Comparison of ENCODE assay signal across 11 mouse cellular contexts in genomic region chr11:84150884-84151283, GRCm38 (mm10). TPM values are rescaled to one million over a fixed set of nuclear protein-coding genes. Genes with fewer than 3 reads are reported as not detected.
DNase-seq lines count a peak whose midpoint lies in the region; ATAC-seq and TF ChIP-seq lines count a peak whose summit lies in the region.
"Had no signal": no experiment of that assay in that cellular context is flagged by ENCODE, and none has a peak within 500 bp of the region (broad histone marks: within the 10 kb centered on the region; RNA-seq: fewer than 3 reads in every experiment).

No protein-coding gene starts in this region.

- no peak for TF ChIP-seq POLR2A in brain, embryonic 14.5 days (IDR thresholded peaks at IDR 0.05; ENCODE audit: borderline replicate concordance, extremely low read depth, insufficient read depth, insufficient read length, poor library complexity, severe bottlenecking)
- no peak for TF ChIP-seq POLR2A in cerebellum, adult 2 months (IDR thresholded peaks at IDR 0.05; ENCODE audit: borderline replicate concordance, insufficient read depth, low read length)

- no peaks in the 10 kb centered on the region for H3K4me1 ChIP-seq in heart, postnatal 0 days (ENCODE audit: control insufficient read depth, insufficient read depth)
- H3K4me1 ChIP-seq in heart, embryonic 10.5 days, result no peaks in the 10 kb centered on the region
- no peaks in the 10 kb centered on the region for H3K4me1 ChIP-seq in midbrain, postnatal 0 days (ENCODE audit: insufficient read depth, low read length)
- no peaks in the 10 kb centered on the region for H3K4me1 ChIP-seq in midbrain, embryonic 16.5 days (ENCODE audit: control insufficient read depth, insufficient read depth, low read length)
- no peaks in the 10 kb centered on the region for H3K4me1 ChIP-seq in cerebellum, adult 2 months (ENCODE audit: control insufficient read depth, insufficient read depth, low read length)
- peaks cover 8% of the 10 kb centered on the region for H3K4me1 ChIP-seq in midbrain, embryonic 10.5 days
- H3K4me1 ChIP-seq: heart, embryonic 15.5 days had no signal

- H3K4me3 ChIP-seq in heart, postnatal 0 days (ENCODE audit: low read depth, low read length), result no peak overlapping the region
- H3K4me3 ChIP-seq in heart, embryonic 10.5 days, result no peak overlapping the region
- H3K4me3 ChIP-seq in midbrain, postnatal 0 days (ENCODE audit: low read depth, low read length), result no peak overlapping the region
- H3K4me3 ChIP-seq in midbrain, embryonic 16.5 days (ENCODE audit: low read depth, low read length), result no peak overlapping the region
- no peak overlapping the region for H3K4me3 ChIP-seq in cerebellum, adult 2 months (replicated peaks; ENCODE audit: insufficient read depth, low read depth, low read length)
- no peak overlapping the region for H3K4me3 ChIP-seq in midbrain, embryonic 10.5 days
- H3K4me3 ChIP-seq: heart, embryonic 15.5 days had no signal

- DNase-seq in heart, postnatal 0 days (ENCODE audit: low spot score), result no peak
- DNase-seq in heart, embryonic 10.5 days (ENCODE audit: low spot score), result no peak
- DNase-seq in midbrain, postnatal 0 days (ENCODE audit: low spot score), result no peak
- no peak for DNase-seq in brain, embryonic 14.5 days (ENCODE audit: low read depth)
- DNase-seq in thymus, postnatal 25 days, result peak; percentile 23
- DNase-seq in cerebellum, adult 2 months, result no peak
- DNase-seq in midbrain, embryonic 10.5 days (ENCODE audit: low spot score), result no peak

- H3K36me3 ChIP-seq in heart, postnatal 0 days (replicated peaks; ENCODE audit: control insufficient read depth, insufficient read depth, low read length), result no peaks in the 10 kb centered on the region
- no peaks in the 10 kb centered on the region for H3K36me3 ChIP-seq in heart, embryonic 10.5 days
- no peaks in the 10 kb centered on the region for H3K36me3 ChIP-seq in midbrain, postnatal 0 days (ENCODE audit: insufficient read depth, low read length)
- no peaks in the 10 kb centered on the region for H3K36me3 ChIP-seq in midbrain, embryonic 16.5 days (ENCODE audit: control insufficient read depth, insufficient read depth, low read length)
- H3K36me3 ChIP-seq in midbrain, embryonic 10.5 days, result no peaks in the 10 kb centered on the region
- H3K36me3 ChIP-seq: heart, embryonic 15.5 days had no signal

- 64% methylated on average over 2 of the region's 2 CpGs for WGBS in heart, postnatal 0 days
- 65% methylated on average over 2 of the region's 2 CpGs for WGBS in heart, embryonic 10.5 days
- WGBS in midbrain, postnatal 0 days, result 71% methylated on average over 2 of the region's 2 CpGs
- 73% methylated on average over 2 of the region's 2 CpGs for WGBS in midbrain, embryonic 16.5 days
- WGBS in cerebellum, adult 2 months, result 68% methylated on average over 2 of the region's 2 CpGs
- 74% methylated on average over 2 of the region's 2 CpGs for WGBS in midbrain, embryonic 10.5 days

- H3K27me3 ChIP-seq in heart, postnatal 0 days (ENCODE audit: control insufficient read depth, insufficient read depth, low read length), result no peaks in the 10 kb centered on the region
- H3K27me3 ChIP-seq in heart, embryonic 10.5 days (ENCODE audit: insufficient read depth, poor library complexity, severe bottlenecking), result peaks cover 17% of the 10 kb centered on the region; the same call in 1 of the 2 replicates
- H3K27me3 ChIP-seq in midbrain, postnatal 0 days (ENCODE audit: insufficient read depth, low read length), result no peaks in the 10 kb centered on the region
- H3K27me3 ChIP-seq in midbrain, embryonic 16.5 days (ENCODE audit: control insufficient read depth, insufficient read depth, low read depth, low read length), result no peaks in the 10 kb centered on the region
- H3K27me3 ChIP-seq in cerebellum, adult 2 months (ENCODE audit: control insufficient read depth, insufficient read depth, low read length), result no peaks in the 10 kb centered on the region
- H3K27me3 ChIP-seq in midbrain, embryonic 10.5 days (ENCODE audit: low read depth, poor library complexity, severe bottlenecking), result no peaks in the 10 kb centered on the region
- H3K27me3 ChIP-seq: heart, embryonic 15.5 days had no signal

- no peak overlapping the region for H3K27ac ChIP-seq in heart, postnatal 0 days (ENCODE audit: low read depth)
- no peak overlapping the region for H3K27ac ChIP-seq in heart, embryonic 10.5 days
- no peak overlapping the region for H3K27ac ChIP-seq in midbrain, postnatal 0 days (ENCODE audit: low read depth, low read length)
- H3K27ac ChIP-seq in midbrain, embryonic 16.5 days (ENCODE audit: low read length), result no peak overlapping the region
- H3K27ac ChIP-seq in cerebellum, adult 2 months (ENCODE audit: insufficient read depth, low read length), result no peak overlapping the region
- H3K27ac ChIP-seq in midbrain, embryonic 10.5 days (replicated peaks), result no peak overlapping the region
- H3K27ac ChIP-seq: heart, embryonic 15.5 days had no signal

- TF ChIP-seq CTCF in heart, postnatal 0 days (IDR thresholded peaks at IDR 0.05; ENCODE audit: low read depth), result 0 out of 2 replicates have a peak, but pooled peaks have one; percentile 14
- peak; percentile 52 for TF ChIP-seq CTCF in midbrain, postnatal 0 days (IDR thresholded peaks at IDR 0.05)
- peak; percentile 20; the same call in 1 of the 2 replicates for TF ChIP-seq CTCF in brain, embryonic 14.5 days (IDR thresholded peaks at IDR 0.05; ENCODE audit: borderline replicate concordance, extremely low read depth, insufficient read depth, insufficient read length)
- no peak for TF ChIP-seq CTCF in cerebellum, adult 2 months (IDR thresholded peaks at IDR 0.05; ENCODE audit: borderline replicate concordance, insufficient read depth, low read depth, low read length)

- no peak for TF ChIP-seq EP300 in heart, postnatal 0 days (IDR thresholded peaks at IDR 0.05; ENCODE audit: low read depth)

- no peak for ATAC-seq in heart, postnatal 0 days (ENCODE audit: insufficient read depth, low read depth)
- no peak for ATAC-seq in midbrain, postnatal 0 days (ENCODE audit: low FRiP score)
- no peak for ATAC-seq in midbrain, embryonic 16.5 days
- ATAC-seq: forebrain, embryonic 16.5 days had no signal

- no peaks in the 10 kb centered on the region for H3K9me3 ChIP-seq in heart, postnatal 0 days (replicated peaks; ENCODE audit: control insufficient read depth, low read length)
- no peaks in the 10 kb centered on the region for H3K9me3 ChIP-seq in heart, embryonic 10.5 days
- no peaks in the 10 kb centered on the region for H3K9me3 ChIP-seq in midbrain, postnatal 0 days (ENCODE audit: low read length)
- H3K9me3 ChIP-seq in midbrain, embryonic 16.5 days (replicated peaks; ENCODE audit: control insufficient read depth, low read length, poor library complexity, severe bottlenecking), result no peaks in the 10 kb centered on the region
- H3K9me3 ChIP-seq in midbrain, embryonic 10.5 days (replicated peaks), result no peaks in the 10 kb centered on the region
- H3K9me3 ChIP-seq: heart, embryonic 15.5 days had no signal

- H3K9ac ChIP-seq in heart, postnatal 0 days (replicated peaks; ENCODE audit: low read depth, low read length), result no peak overlapping the region
- H3K9ac ChIP-seq in midbrain, postnatal 0 days (replicated peaks; ENCODE audit: low read length, poor library complexity, severe bottlenecking), result no peak overlapping the region
- H3K9ac ChIP-seq in midbrain, embryonic 16.5 days (ENCODE audit: low read depth, low read length), result no peak overlapping the region
- H3K9ac ChIP-seq: heart, embryonic 15.5 days had no signal

- no peak overlapping the region for H3K4me2 ChIP-seq in heart, postnatal 0 days (ENCODE audit: low read depth, low read length)
- H3K4me2 ChIP-seq in midbrain, postnatal 0 days (ENCODE audit: low read depth, low read length, poor library complexity, severe bottlenecking), result no peak overlapping the region
- no peak overlapping the region for H3K4me2 ChIP-seq in midbrain, embryonic 16.5 days (ENCODE audit: low read length)
- H3K4me2 ChIP-seq: heart, embryonic 15.5 days had no signal

RNA-seq across cellular contexts. Expression of gene Gm11437, which starts 16.4 kb away (rescaled TPM):
- not detected in 2 replicates for total RNA-seq in heart, postnatal 0 days (2014; rRNA removed; ENCODE audit: low replicate concordance)
- polyA plus RNA-seq in heart, postnatal 0 days (2015; fragmentation: Nextera tagmentation; extraction: Ambion mirVana), result not detected in 2 replicates
- polyA plus RNA-seq in heart, embryonic 10.5 days (2016; fragmentation: Nextera tagmentation; extraction: Ambion mirVana), result not detected in 2 replicates
- total RNA-seq in midbrain, postnatal 0 days (2014; rRNA removed), result not detected in 2 replicates
- polyA plus RNA-seq in midbrain, postnatal 0 days (2015; fragmentation: Nextera tagmentation; extraction: Ambion mirVana), result 0.16 TPM in 1 of 2 replicates, not detected in the other
- polyA plus RNA-seq in midbrain, embryonic 16.5 days (2015; fragmentation: Nextera tagmentation; extraction: Ambion mirVana), result 0.15 and 0.29 TPM in 2 replicates
- polyA plus RNA-seq in brain, embryonic 14.5 days (2012; rRNA removed), result 0.08 TPM in 1 of 2 replicates, not detected in the other
- polyA plus RNA-seq in cerebellum, adult 2 months (2012; rRNA removed), result not detected in 2 replicates
- not detected in 2 replicates for polyA plus RNA-seq in midbrain, embryonic 10.5 days (2016; fragmentation: Nextera tagmentation; extraction: Ambion mirVana)
- polyA plus RNA-seq: forebrain, embryonic 16.5 days; heart, embryonic 15.5 days; limb, embryonic 14.5 days had no signal

RNA-seq across cellular contexts. Expression of gene Acaca, which starts 21.4 kb away (rescaled TPM):
- 11.5 and 24.4 TPM in 2 replicates for total RNA-seq in heart, postnatal 0 days (2014; rRNA removed; ENCODE audit: low replicate concordance)
- polyA plus RNA-seq in heart, postnatal 0 days (2015; fragmentation: Nextera tagmentation; extraction: Ambion mirVana), result 2.5 and 3.0 TPM in 2 replicates
- 13.3 and 14.9 TPM in 2 replicates for polyA plus RNA-seq in heart, embryonic 10.5 days (2016; fragmentation: Nextera tagmentation; extraction: Ambion mirVana)
- 123 and 139 TPM in 2 replicates for total RNA-seq in midbrain, postnatal 0 days (2014; rRNA removed)
- 17.2 and 19.3 TPM in 2 replicates for polyA plus RNA-seq in midbrain, postnatal 0 days (2015; fragmentation: Nextera tagmentation; extraction: Ambion mirVana)
- polyA plus RNA-seq in midbrain, embryonic 16.5 days (2015; fragmentation: Nextera tagmentation; extraction: Ambion mirVana), result 31.4 and 34.1 TPM in 2 replicates
- 26.6 and 43.7 TPM in 2 replicates for polyA plus RNA-seq in brain, embryonic 14.5 days (2012; rRNA removed)
- polyA plus RNA-seq in cerebellum, adult 2 months (2012; rRNA removed), result 27.4 and 29.2 TPM in 2 replicates
- 18.9 and 25.9 TPM in 2 replicates for polyA plus RNA-seq in midbrain, embryonic 10.5 days (2016; fragmentation: Nextera tagmentation; extraction: Ambion mirVana)

RNA-seq across cellular contexts. Expression of gene Tada2a, which starts 21.5 kb away (rescaled TPM):
- total RNA-seq in heart, postnatal 0 days (2014; rRNA removed; ENCODE audit: low replicate concordance), result 2.2 and 4.3 TPM in 2 replicates
- polyA plus RNA-seq in heart, postnatal 0 days (2015; fragmentation: Nextera tagmentation; extraction: Ambion mirVana), result 10.3 and 10.4 TPM in 2 replicates
- 24.7 and 31.4 TPM in 2 replicates for polyA plus RNA-seq in heart, embryonic 10.5 days (2016; fragmentation: Nextera tagmentation; extraction: Ambion mirVana)
- 20.3 and 21.4 TPM in 2 replicates for total RNA-seq in midbrain, postnatal 0 days (2014; rRNA removed)
- 25.8 and 25.9 TPM in 2 replicates for polyA plus RNA-seq in midbrain, postnatal 0 days (2015; fragmentation: Nextera tagmentation; extraction: Ambion mirVana)
- polyA plus RNA-seq in midbrain, embryonic 16.5 days (2015; fragmentation: Nextera tagmentation; extraction: Ambion mirVana), result 31.2 and 31.5 TPM in 2 replicates
- polyA plus RNA-seq in brain, embryonic 14.5 days (2012; rRNA removed), result 36.5 and 40.1 TPM in 2 replicates
- polyA plus RNA-seq in cerebellum, adult 2 months (2012; rRNA removed), result 39.2 and 46.6 TPM in 2 replicates
- polyA plus RNA-seq in midbrain, embryonic 10.5 days (2016; fragmentation: Nextera tagmentation; extraction: Ambion mirVana), result 36.4 and 37.8 TPM in 2 replicates
